Mouse (Mus musculus) brain, embryonic 14.5 days (tissue): ENCODE measurements around the gene Lamtor4.

Source experiments
- CTCF ChIP-seq: fragments of 200-500 bp; IDR thresholded peaks from 2 replicates; pipeline ENCODE4 v1.5.1; 2012; ENCODE audit warnings: inconsistent platforms, mild to moderate bottlenecking, moderate library complexity, borderline replicate concordance; ENCODE audit not compliant: insufficient read depth, insufficient read length; ENCODE audit errors: extremely low read depth
- POLR2A ChIP-seq: fragments of 200-500 bp; IDR thresholded peaks from 2 replicates; pipeline ENCODE4 v1.6.1; 2012; ENCODE audit warnings: mild to moderate bottlenecking, inconsistent platforms, borderline replicate concordance; ENCODE audit not compliant: poor library complexity, insufficient read depth, insufficient read length, severe bottlenecking; ENCODE audit errors: extremely low read depth

DNA sequence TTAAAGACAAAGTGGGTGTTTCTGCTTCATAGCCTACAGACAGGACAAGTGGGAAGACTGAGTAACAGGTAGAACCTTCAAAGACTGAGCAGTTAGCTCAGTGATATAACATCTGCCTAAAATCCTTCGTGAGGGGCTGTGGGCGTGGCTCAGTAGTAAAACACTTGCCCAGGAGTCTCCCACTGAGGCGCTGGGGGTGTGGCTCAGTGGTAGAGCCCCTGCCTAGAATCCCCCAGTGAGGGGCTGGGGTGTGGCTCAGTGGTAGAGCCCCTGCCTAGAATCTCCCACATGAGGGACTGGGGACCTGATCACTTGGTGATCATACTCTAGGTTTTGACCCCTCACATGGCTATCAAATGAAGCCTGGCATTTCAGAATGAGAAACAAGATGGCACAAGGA, 2.8 kb downstream of the Lamtor4 start:
- TF ChIP-seq CTCF: no peak
- TF ChIP-seq POLR2A: no peak
